Mouse (Mus musculus) testis, adult 2 months (tissue): Measurements from ENCODE around the gene Cables2. TPM values are rescaled to one million over a fixed set of nuclear protein-coding genes. Genes with fewer than 3 reads are reported as not detected.

Experiments used
- H3K27ac ChIP-seq: fragments of 200-500 bp; 2 replicates; pipeline ENCODE4 v1.5.1; 2012; ENCODE audit warnings: low read depth, low read length; ENCODE audit not compliant: control insufficient read depth, insufficient read depth
- H3K27me3 ChIP-seq: fragments of 200-500 bp; 2 replicates; pipeline ENCODE4 v1.6.1; 2012; ENCODE audit warnings: mild to moderate bottlenecking, low read length, moderate library complexity; ENCODE audit not compliant: control insufficient read depth, insufficient read depth
- H3K36me3 ChIP-seq: fragments of 200-500 bp; 2 replicates; pipeline ENCODE4 v1.6.1; 2012; ENCODE audit warnings: mild to moderate bottlenecking, low read length; ENCODE audit not compliant: control insufficient read depth, insufficient read depth
- H3K4me1 ChIP-seq: fragments of 200-500 bp; 2 replicates; pipeline ENCODE4 v1.6.1; 2012; ENCODE audit warnings: low read length; ENCODE audit not compliant: control insufficient read depth, insufficient read depth
- H3K4me3 ChIP-seq: fragments of 200-500 bp; 2 replicates; pipeline ENCODE4 v1.5.1; 2012; ENCODE audit warnings: low read depth, mild to moderate bottlenecking, low read length, moderate library complexity, mixed read lengths; ENCODE audit not compliant: control insufficient read depth
- CTCF ChIP-seq: fragments of 200-500 bp; IDR thresholded peaks from 2 replicates; pipeline ENCODE4 v1.5.1; 2012; ENCODE audit warnings: low read depth, mild to moderate bottlenecking, inconsistent platforms, low read length, moderate library complexity; ENCODE audit not compliant: control insufficient read depth, insufficient read depth, insufficient replicate concordance
- POLR2A ChIP-seq: fragments of 200-500 bp; IDR thresholded peaks from 2 replicates; pipeline ENCODE4 v1.6.1; 2012; ENCODE audit warnings: low read depth, mild to moderate bottlenecking, inconsistent platforms, low read length, moderate library complexity; ENCODE audit not compliant: control insufficient read depth
- polyA plus RNA-seq: library from polyadenylated mRNA; depleted of rRNA; stranded (reverse); fragments of >200 nt; gene quantifications from 2 replicates; pipeline ENCODE4 v1.2.3, GENCODE M21; 2012

The Cables2 gene
- polyA plus RNA-seq, 1 experiment, result 23.9 TPM

- H3K4me3 ChIP-seq, result no peak overlapping the region
Measured at GRCm38 (mm10) chr2:180306423-180307168, 33.3 kb upstream of the Cables2 start.

GRCm38 (mm10) chr2:180306009-180306408 is 32.7 kb upstream of the Cables2 start:
- H3K27ac ChIP-seq, result no peak overlapping the region
- H3K4me1 ChIP-seq, result no peaks in the 10 kb centered on the region
- no peak for TF ChIP-seq POLR2A
- no peak for TF ChIP-seq CTCF
- no peaks in the 10 kb centered on the region for H3K27me3 ChIP-seq
- no peak overlapping the region for H3K4me3 ChIP-seq
- H3K36me3 ChIP-seq, result no peaks in the 10 kb centered on the region

More at GRCm38 (mm10) chr2:180306423-180307168, 33.3 kb upstream of the Cables2 start:
- no peak for TF ChIP-seq CTCF
- no peak for TF ChIP-seq POLR2A
- Histone ChIP-seq H3K4me1 (no peaks in the 10 kb centered on the region), H3K27ac (no peak overlapping the region), H3K27me3 (no peaks in the 10 kb centered on the region), H3K36me3 (no peaks in the 10 kb centered on the region)

GRCm38 (mm10) chr2:180305490-180305889 is 32.2 kb upstream of the Cables2 start:
- Histone ChIP-seq H3K27ac (no peak overlapping the region), H3K27me3 (no peaks in the 10 kb centered on the region), H3K36me3 (no peaks in the 10 kb centered on the region), H3K4me3 (no peak overlapping the region), H3K4me1 (no peaks in the 10 kb centered on the region)
- TF ChIP-seq POLR2A (no peak), CTCF (no peak)

GRCm38 (mm10) chr2:180304554-180304953 is 31.3 kb upstream of the Cables2 start:
- TF ChIP-seq POLR2A, result no peak
- no peak for TF ChIP-seq CTCF
- Histone ChIP-seq H3K4me3 (no peak overlapping the region), H3K27me3 (no peaks in the 10 kb centered on the region), H3K4me1 (no peaks in the 10 kb centered on the region), H3K27ac (no peak overlapping the region), H3K36me3 (no peaks in the 10 kb centered on the region)

GRCm38 (mm10) chr2:180303468-180303867 is 30.2 kb upstream of the Cables2 start:
- Histone ChIP-seq H3K27ac (no peak overlapping the region), H3K4me1 (no peaks in the 10 kb centered on the region), H3K27me3 (no peaks in the 10 kb centered on the region), H3K36me3 (no peaks in the 10 kb centered on the region), H3K4me3 (no peak overlapping the region)
- TF ChIP-seq CTCF (no peak), POLR2A (no peak)

- Histone ChIP-seq H3K36me3 (no peaks in the 10 kb centered on the region), H3K27me3 (no peaks in the 10 kb centered on the region), H3K4me1 (no peaks in the 10 kb centered on the region), H3K27ac (no peak overlapping the region), H3K4me3 (no peak overlapping the region)
- TF ChIP-seq POLR2A, result no peak
- TF ChIP-seq CTCF, result no peak
Measured at GRCm38 (mm10) chr2:180302201-180302600, 28.9 kb upstream of the Cables2 start.

- Histone ChIP-seq H3K27ac (no peak overlapping the region), H3K27me3 (no peaks in the 10 kb centered on the region), H3K4me3 (no peak overlapping the region), H3K4me1 (no peaks in the 10 kb centered on the region), H3K36me3 (no peaks in the 10 kb centered on the region)
- TF ChIP-seq POLR2A, result no peak
- TF ChIP-seq CTCF, result no peak
Measured at GRCm38 (mm10) chr2:180300771-180301170, 27.5 kb upstream of the Cables2 start.
